Mouse (Mus musculus): ENCODE data around the gene 4931429L15Rik.
"Not testable (repeated sequence)": the region's sequence is repeated elsewhere in the genome, so short reads cannot be mapped to it uniquely, and the experiment has no call there.

Gene 4931429L15Rik

GRCm38 (mm10) chr9:46319886-46320285 is at the start of gene 4931429L15Rik:
Gene 4931429L15Rik, minus strand, starts transcription at chr9:46319986.
- in situ Hi-C loops (cut with MboI; ENCODE audit: low pct_unique_long_range_greater_than_20kb in 1 of 2, low sequenced_read_pairs in 2 of 2, unreplicated experiment in 1 of 2), result not testable (repeated sequence)

GRCm38 (mm10) chr9:46362459-46362858 is 42.7 kb upstream of the 4931429L15Rik start:
- in situ Hi-C loops (cut with MboI; ENCODE audit: low pct_unique_long_range_greater_than_20kb in 1 of 2, low sequenced_read_pairs in 2 of 2, unreplicated experiment in 1 of 2), result no loop called here

- in situ Hi-C loops (cut with MboI; ENCODE audit: low pct_unique_long_range_greater_than_20kb in 1 of 2, low sequenced_read_pairs in 2 of 2, unreplicated experiment in 1 of 2), result no loop called here
These were observed 41.8 kb upstream of the 4931429L15Rik start for GRCm38 (mm10) chr9:46361461-46362111.

- in situ Hi-C loops (cut with MboI; ENCODE audit: low pct_unique_long_range_greater_than_20kb in 1 of 2, low sequenced_read_pairs in 2 of 2, unreplicated experiment in 1 of 2), result no loop called here
These were observed 34.2 kb upstream of the 4931429L15Rik start for GRCm38 (mm10) chr9:46353992-46354391.

GRCm38 (mm10) chr9:46353330-46353724 is 33.5 kb upstream of the 4931429L15Rik start:
- in situ Hi-C loops (cut with MboI; ENCODE audit: low pct_unique_long_range_greater_than_20kb in 1 of 2, low sequenced_read_pairs in 2 of 2, unreplicated experiment in 1 of 2), result no loop called here

- in situ Hi-C loops (cut with MboI; ENCODE audit: low pct_unique_long_range_greater_than_20kb in 1 of 2, low sequenced_read_pairs in 2 of 2, unreplicated experiment in 1 of 2), result no loop called here
These were observed 33.0 kb upstream of the 4931429L15Rik start for GRCm38 (mm10) chr9:46352651-46353329.

- in situ Hi-C loops (cut with MboI; ENCODE audit: low pct_unique_long_range_greater_than_20kb in 1 of 2, low sequenced_read_pairs in 2 of 2, unreplicated experiment in 1 of 2), result no loop called here
These were observed 30.7 kb upstream of the 4931429L15Rik start for GRCm38 (mm10) chr9:46350451-46350981.

GRCm38 (mm10) chr9:46345887-46346665 is 26.3 kb upstream of the 4931429L15Rik start:
- in situ Hi-C loops (cut with MboI; ENCODE audit: low pct_unique_long_range_greater_than_20kb in 1 of 2, low sequenced_read_pairs in 2 of 2, unreplicated experiment in 1 of 2), result no loop called here

GRCm38 (mm10) chr9:46339051-46339652 is 19.4 kb upstream of the 4931429L15Rik start:
- in situ Hi-C loops (cut with MboI; ENCODE audit: low pct_unique_long_range_greater_than_20kb in 1 of 2, low sequenced_read_pairs in 2 of 2, unreplicated experiment in 1 of 2), result no loop called here

GRCm38 (mm10) chr9:46338384-46338783 is 18.6 kb upstream of the 4931429L15Rik start:
- in situ Hi-C loops (cut with MboI; ENCODE audit: low pct_unique_long_range_greater_than_20kb in 1 of 2, low sequenced_read_pairs in 2 of 2, unreplicated experiment in 1 of 2), result no loop called here

- in situ Hi-C loops (cut with MboI; ENCODE audit: low pct_unique_long_range_greater_than_20kb in 1 of 2, low sequenced_read_pairs in 2 of 2, unreplicated experiment in 1 of 2), result no loop called here
These were observed 18.1 kb upstream of the 4931429L15Rik start for GRCm38 (mm10) chr9:46337852-46338291.

- in situ Hi-C loops (cut with MboI; ENCODE audit: low pct_unique_long_range_greater_than_20kb in 1 of 2, low sequenced_read_pairs in 2 of 2, unreplicated experiment in 1 of 2), result no loop called here
These were observed 17.5 kb upstream of the 4931429L15Rik start for GRCm38 (mm10) chr9:46337331-46337730.

- in situ Hi-C loops (cut with MboI; ENCODE audit: low pct_unique_long_range_greater_than_20kb in 1 of 2, low sequenced_read_pairs in 2 of 2, unreplicated experiment in 1 of 2), result not testable (repeated sequence)
These were observed 16.5 kb upstream of the 4931429L15Rik start for GRCm38 (mm10) chr9:46336294-46336693.

- in situ Hi-C loops (cut with MboI; ENCODE audit: low pct_unique_long_range_greater_than_20kb in 1 of 2, low sequenced_read_pairs in 2 of 2, unreplicated experiment in 1 of 2), result no loop called here
These were observed 15.7 kb upstream of the 4931429L15Rik start for GRCm38 (mm10) chr9:46335461-46335995.

GRCm38 (mm10) chr9:46334471-46335025 is 14.8 kb upstream of the 4931429L15Rik start:
- in situ Hi-C loops (cut with MboI; ENCODE audit: low pct_unique_long_range_greater_than_20kb in 1 of 2, low sequenced_read_pairs in 2 of 2, unreplicated experiment in 1 of 2), result no loop called here

- in situ Hi-C loops (cut with MboI; ENCODE audit: low pct_unique_long_range_greater_than_20kb in 1 of 2, low sequenced_read_pairs in 2 of 2, unreplicated experiment in 1 of 2), result no loop called here
These were observed 11.5 kb upstream of the 4931429L15Rik start for GRCm38 (mm10) chr9:46331301-46331700.

- in situ Hi-C loops (cut with MboI; ENCODE audit: low pct_unique_long_range_greater_than_20kb in 1 of 2, low sequenced_read_pairs in 2 of 2, unreplicated experiment in 1 of 2), result no loop called here
These were observed 10.8 kb upstream of the 4931429L15Rik start for GRCm38 (mm10) chr9:46330586-46330895.

Data from mouse embryonic stem cell (cell line).